Mouse (Mus musculus) midbrain, postnatal 0 days (tissue): ENCODE data around the gene Rnf214. TPM values are rescaled to one million over a fixed set of nuclear protein-coding genes. Genes with fewer than 3 reads are reported as not detected.

Source experiments
- ATAC-seq: fragments of 200-750 bp; cut with Nextera tagmentation; 2 replicates; pipeline ENCODE4 v1.8.0; 2017; ENCODE audit warnings: moderate number of reproducible peaks, mild to moderate bottlenecking, moderate TSS enrichment, moderate library complexity; ENCODE audit not compliant: low FRiP score
- DNase-seq: peaks from one replicate; pipeline ENCODE4 v3.0.0-alpha.2; 2015; ENCODE audit warnings: low spot score
- H3K27ac ChIP-seq: fragments of 300-500 bp; sonication (generic); 2 replicates; pipeline ENCODE4 v1.5.1; 2014; ENCODE audit warnings: low read depth, mild to moderate bottlenecking, low read length, mixed read lengths
- H3K27me3 ChIP-seq: fragments of 300-500 bp; sonication (generic); 2 replicates; pipeline ENCODE4 v1.6.1; 2014; ENCODE audit warnings: low read length, control low read depth, mixed read lengths; ENCODE audit not compliant: insufficient read depth
- H3K36me3 ChIP-seq: fragments of 300-500 bp; sonication (generic); 2 replicates; pipeline ENCODE4 v1.6.1; 2014; ENCODE audit warnings: low read length, control low read depth, mixed read lengths; ENCODE audit not compliant: insufficient read depth
- H3K4me1 ChIP-seq: fragments of 300-500 bp; sonication (generic); 2 replicates; pipeline ENCODE4 v1.6.1; 2014; ENCODE audit warnings: mild to moderate bottlenecking, control low read depth, antibody characterized with exemption, low read length, mixed read lengths; ENCODE audit not compliant: insufficient read depth
- H3K4me2 ChIP-seq: fragments of 300-500 bp; sonication (generic); 2 replicates; pipeline ENCODE4 v1.6.1; 2014; ENCODE audit warnings: low read depth, mild to moderate bottlenecking, low read length, mixed read lengths; ENCODE audit not compliant: poor library complexity, severe bottlenecking
- H3K4me3 ChIP-seq: fragments of 300-500 bp; sonication (generic); 2 replicates; pipeline ENCODE4 v1.5.1; 2014; ENCODE audit warnings: low read depth, mild to moderate bottlenecking, low read length, moderate library complexity
- H3K9ac ChIP-seq: fragments of 300-500 bp; sonication (generic); replicated peaks from 2 replicates; pipeline ENCODE4 v1.6.1; 2014; ENCODE audit warnings: mild to moderate bottlenecking, low read length, moderate library complexity, mixed read lengths; ENCODE audit not compliant: poor library complexity, severe bottlenecking
- H3K9me3 ChIP-seq: fragments of 300-500 bp; sonication (generic); 2 replicates; pipeline ENCODE4 v1.6.1; 2016; ENCODE audit warnings: low read length, control low read depth
- CTCF ChIP-seq: IDR thresholded peaks from 2 replicates; pipeline ENCODE4 v1.5.1; 2016; ENCODE audit warnings: antibody characterized with exemption, mild to moderate bottlenecking
- WGBS: fragments of 180-500 bp; shearing (Covaris S2); extraction: QIAGEN DNeasy Blood & Tissue Kit; methylation state at CpG from one replicate; pipeline ENCODE4 v1.1.7; 2014; 5-methylcytosine and 5-hydroxymethylcytosine counted together
- polyA plus RNA-seq: library from polyadenylated mRNA; unstranded; fragments of >200 nt; fragmentation: Nextera tagmentation; extraction: Ambion mirVana; gene quantifications from 2 replicates; pipeline ENCODE4 v1.2.1, GENCODE M21; 2015
- total RNA-seq: library from RNA; depleted of rRNA; stranded (reverse); fragments of >200 nt; gene quantifications from 2 replicates; pipeline ENCODE4 v1.2.3, GENCODE M21; 2014

Gene Rnf214
- total and polyA plus RNA-seq, 2 experiments from 2014 or later = 53.4 to 84.6 TPM

DNA sequence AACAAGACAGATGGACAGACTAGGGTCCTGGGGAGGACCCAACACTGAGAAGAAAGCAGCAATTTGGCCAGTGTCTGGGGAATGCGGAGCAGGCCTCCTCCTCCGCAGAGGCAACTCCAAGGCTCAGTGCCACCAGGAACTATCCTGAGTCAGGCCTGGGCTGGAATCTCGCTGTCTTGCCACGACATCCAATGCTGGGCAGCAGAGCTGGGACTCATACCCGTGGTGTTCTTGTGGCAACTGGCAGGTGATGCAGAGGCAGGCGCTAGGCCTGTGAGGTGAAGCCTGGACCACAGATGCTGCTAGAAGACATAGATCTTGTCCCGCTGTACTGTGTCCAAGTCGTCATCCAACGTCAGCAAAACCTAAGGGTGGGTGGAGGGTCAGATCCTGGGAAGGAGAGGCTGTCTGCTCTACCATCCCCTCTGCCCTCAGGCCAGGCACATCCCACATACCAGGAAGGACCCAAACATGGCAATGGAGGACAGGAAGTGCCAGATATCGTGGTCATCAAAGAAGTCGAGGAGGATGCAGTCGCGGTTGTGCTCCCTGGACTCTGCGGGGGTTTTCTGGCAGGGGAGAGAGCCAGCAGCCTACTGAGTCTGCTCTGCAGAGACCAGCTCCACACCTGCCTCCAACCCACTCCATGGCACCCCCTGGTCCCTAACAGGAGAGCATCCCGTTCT, 32.4 kb upstream of the Rnf214 start:
- no peak for ATAC-seq
- no peak for TF ChIP-seq CTCF
- Histone ChIP-seq H3K27ac (no peak overlapping the region), H3K27me3 (peaks cover 4% of the 10 kb centered on the region; the same call in 1 of the 2 replicates), H3K36me3 (peaks cover 48% of the 10 kb centered on the region), H3K4me1 (peaks cover 3% of the 10 kb centered on the region; the same call in 1 of the 2 replicates), H3K4me3 (no peak overlapping the region), H3K9me3 (no peaks in the 10 kb centered on the region), H3K9ac (no peak overlapping the region), H3K4me2 (no peak overlapping the region)
- no peak for DNase-seq
- WGBS = 91% methylated on average over 15 of the region's 15 CpGs

DNA sequence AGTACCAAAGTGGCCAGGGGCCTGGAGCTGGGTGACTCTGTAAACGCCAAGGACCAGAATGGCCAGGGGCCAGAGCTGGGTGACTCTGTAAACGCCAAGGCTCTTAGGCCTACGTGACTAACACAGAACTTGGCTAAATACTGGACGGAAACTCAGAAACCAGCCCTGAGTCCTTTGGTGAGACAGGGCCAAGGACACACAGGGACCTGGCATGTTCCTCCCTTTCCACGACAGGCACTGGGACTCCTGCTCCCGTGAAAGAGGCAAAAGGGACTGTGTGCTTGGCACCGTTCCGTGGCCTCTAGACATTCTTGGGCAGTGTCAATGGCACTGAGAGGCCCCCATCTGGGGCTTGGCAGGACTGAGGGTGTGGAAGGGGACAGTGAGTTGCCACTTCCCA, 31.4 kb upstream of the Rnf214 start:
- H3K9ac ChIP-seq = no peak overlapping the region

GRCm38 (mm10) chr9:45936883-45937282, 30.2 kb upstream of the Rnf214 start:
- TF ChIP-seq CTCF = peak; percentile 77
- ATAC-seq (peak; percentile 68; the same call in 1 of the 2 replicates), DNase-seq (peak; percentile 86)
- H3K9me3 ChIP-seq = no peaks in the 10 kb centered on the region
- 24% methylated on average over 3 of the region's 3 CpGs for WGBS
- H3K27me3 ChIP-seq = peaks cover 4% of the 10 kb centered on the region; the same call in 1 of the 2 replicates
- H3K36me3 ChIP-seq = peaks cover 27% of the 10 kb centered on the region
- peaks cover 3% of the 10 kb centered on the region; the same call in 1 of the 2 replicates for H3K4me1 ChIP-seq
- no peak overlapping the region for H3K4me2 ChIP-seq
- no peak overlapping the region for H3K27ac ChIP-seq
- H3K4me3 ChIP-seq = no peak overlapping the region
- H3K9ac ChIP-seq = no peak overlapping the region

More for the DNA sequence above, 31.4 kb upstream of the Rnf214 start:
- H3K27me3 ChIP-seq = peaks cover 4% of the 10 kb centered on the region; the same call in 1 of the 2 replicates
- no peak overlapping the region for H3K4me3 ChIP-seq
- H3K9me3 ChIP-seq = no peaks in the 10 kb centered on the region
- no peak for DNase-seq
- H3K4me1 ChIP-seq = peaks cover 3% of the 10 kb centered on the region; the same call in 1 of the 2 replicates
- no peak for TF ChIP-seq CTCF
- peaks cover 39% of the 10 kb centered on the region for H3K36me3 ChIP-seq
- H3K4me2 ChIP-seq = no peak overlapping the region
- ATAC-seq = no peak
- no peak overlapping the region for H3K27ac ChIP-seq
- WGBS = 88% methylated on average over 8 of the region's 8 CpGs

GRCm38 (mm10) chr9:45935628-45936210, 29.0 kb upstream of the Rnf214 start, which contains the start of gene Tagln:
TSS of gene Tagln (minus strand) at chr9:45936058.
- no peak within 1 kb of the TSS for H3K4me3 ChIP-seq
- H3K9me3 ChIP-seq = no peaks in the 10 kb centered on the region
- ATAC-seq (no peak), DNase-seq (no peak)
- 13% methylated on average over 21 of the region's 21 CpGs for WGBS
- peaks cover 25% of the 10 kb centered on the region for H3K36me3 ChIP-seq
- H3K27me3 ChIP-seq = peaks cover 4% of the 10 kb centered on the region; the same call in 1 of the 2 replicates
- H3K9ac ChIP-seq = no peak within 1 kb of the TSS
- H3K4me2 ChIP-seq = peak within 1 kb of the TSS; percentile 32
- peaks cover 3% of the 10 kb centered on the region; the same call in 1 of the 2 replicates for H3K4me1 ChIP-seq
- no peak for TF ChIP-seq CTCF
- H3K27ac ChIP-seq = no peak within 1 kb of the TSS

DNA sequence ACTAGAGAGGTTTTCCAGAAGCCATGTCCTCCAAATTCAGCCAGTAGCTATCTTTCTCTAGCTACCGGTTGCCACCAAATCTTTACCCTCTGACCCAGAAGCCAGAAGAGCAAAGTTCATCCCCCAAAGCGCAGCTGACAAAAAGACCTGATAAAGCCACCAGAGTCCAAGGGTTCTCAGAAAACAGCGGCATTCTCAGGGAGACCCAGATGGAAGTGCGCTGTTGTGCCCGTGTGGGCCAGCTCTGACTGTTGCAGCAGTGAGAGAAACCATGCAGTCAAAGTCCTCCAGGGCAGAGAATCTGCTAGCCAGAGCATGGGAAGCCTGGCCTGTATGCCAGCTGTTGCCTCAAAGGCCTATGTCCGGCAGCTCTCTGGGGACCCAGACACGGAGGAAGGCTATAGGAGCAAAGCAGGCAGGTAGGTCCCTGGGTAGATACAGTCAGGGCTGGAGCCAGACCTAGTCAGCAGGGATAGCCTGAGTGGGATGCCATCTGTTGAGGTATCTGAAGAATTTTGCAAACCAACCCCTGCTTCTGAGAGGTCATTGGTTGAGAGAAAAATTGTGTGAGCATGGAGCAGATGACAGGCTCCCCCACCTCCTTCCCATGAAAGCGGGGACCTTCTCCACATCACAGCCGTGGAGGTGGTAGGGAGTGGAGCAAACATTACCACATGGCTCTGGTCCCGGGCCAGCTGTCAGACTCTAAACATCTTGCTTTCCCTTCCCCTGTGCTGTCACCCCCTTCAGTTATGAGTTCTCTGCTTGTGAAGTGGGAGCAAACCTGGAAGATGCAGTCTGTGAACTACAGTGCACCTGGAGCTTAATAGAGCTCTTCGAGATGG, 26.1 kb upstream of the Rnf214 start:
- no peak overlapping the region for H3K27ac ChIP-seq
- H3K4me3 ChIP-seq = no peak overlapping the region
- 81% methylated on average over 11 of the region's 11 CpGs for WGBS
- no peak overlapping the region for H3K4me2 ChIP-seq
- H3K9ac ChIP-seq = no peak overlapping the region
- peaks cover 31% of the 10 kb centered on the region for H3K36me3 ChIP-seq
- no peak for TF ChIP-seq CTCF
- DNase-seq (no peak), ATAC-seq (no peak)
- peaks cover 4% of the 10 kb centered on the region; the same call in 1 of the 2 replicates for H3K27me3 ChIP-seq
- peaks cover 3% of the 10 kb centered on the region; the same call in 1 of the 2 replicates for H3K4me1 ChIP-seq
- no peaks in the 10 kb centered on the region for H3K9me3 ChIP-seq
